Mouse (Mus musculus) c-Kit-positive CD71-negative TER-119-negative erythroid progenitor cells, embryonic 14.5 days (primary cell): ENCODE results near the gene Endod1.

Experiments used
- DNase-seq: peaks from one replicate; pipeline ENCODE4 v3.0.0-alpha.2; 2013; ENCODE audit warnings: low read depth

The Endod1 gene

GRCm38 (mm10) chr9:14316618-14317017, 64.7 kb downstream of the Endod1 start:
- no peak for DNase-seq

- no peak for DNase-seq
These were observed 66.8 kb downstream of the Endod1 start for GRCm38 (mm10) chr9:14314477-14314876.

GRCm38 (mm10) chr9:14313968-14314367, 67.3 kb downstream of the Endod1 start:
- no peak for DNase-seq

- no peak for DNase-seq
These were observed 74.0 kb downstream of the Endod1 start for GRCm38 (mm10) chr9:14307341-14307740.

- no peak for DNase-seq
These were observed 76.9 kb downstream of the Endod1 start for GRCm38 (mm10) chr9:14304262-14304968.
